Mouse (Mus musculus) c-Kit-positive CD71-negative TER-119-negative erythroid progenitor cells, embryonic 14.5 days (primary cell): Measurements from ENCODE around the gene Bag3.
"Not testable (repeated sequence)": the region's sequence is repeated elsewhere in the genome, so short reads cannot be mapped to it uniquely, and the experiment has no call there.

Source experiments
- DNase-seq: peaks from one replicate; pipeline ENCODE4 v3.0.0-alpha.2; 2013; ENCODE audit warnings: low read depth

Gene Bag3

DNA sequence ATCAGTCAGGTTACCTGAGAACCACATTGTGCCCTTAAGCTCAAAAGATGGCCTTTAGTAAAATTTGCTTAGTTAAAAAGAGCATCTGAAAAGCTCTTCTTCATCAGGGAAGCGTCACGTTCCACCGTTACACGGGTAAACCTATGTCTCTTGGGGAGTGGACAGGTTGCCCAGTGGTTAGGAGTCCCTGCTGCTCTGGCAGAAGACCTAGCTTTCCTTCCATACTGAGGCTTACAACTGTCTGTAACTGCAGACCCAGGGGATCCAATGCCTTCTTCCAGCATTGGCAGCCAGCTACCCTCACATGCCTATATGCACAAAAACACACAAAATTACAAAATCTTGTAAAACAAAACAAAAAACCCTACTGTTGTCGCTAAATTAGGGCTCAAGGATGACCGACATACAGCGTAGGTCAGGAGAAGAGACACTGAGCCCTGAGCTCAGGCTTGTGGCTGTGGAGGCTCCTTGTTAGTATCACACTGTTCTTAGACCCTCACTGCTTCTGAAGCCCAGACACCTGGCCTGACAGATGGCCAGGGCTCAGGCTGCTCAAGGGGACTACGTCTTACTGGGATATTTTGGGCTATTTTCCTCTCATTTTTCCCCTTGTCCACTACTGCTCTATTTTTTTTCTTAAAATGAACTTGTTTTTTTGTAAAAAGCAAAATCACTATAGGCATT is 44.3 kb downstream of the Bag3 start:
- DNase-seq: no peak

DNA sequence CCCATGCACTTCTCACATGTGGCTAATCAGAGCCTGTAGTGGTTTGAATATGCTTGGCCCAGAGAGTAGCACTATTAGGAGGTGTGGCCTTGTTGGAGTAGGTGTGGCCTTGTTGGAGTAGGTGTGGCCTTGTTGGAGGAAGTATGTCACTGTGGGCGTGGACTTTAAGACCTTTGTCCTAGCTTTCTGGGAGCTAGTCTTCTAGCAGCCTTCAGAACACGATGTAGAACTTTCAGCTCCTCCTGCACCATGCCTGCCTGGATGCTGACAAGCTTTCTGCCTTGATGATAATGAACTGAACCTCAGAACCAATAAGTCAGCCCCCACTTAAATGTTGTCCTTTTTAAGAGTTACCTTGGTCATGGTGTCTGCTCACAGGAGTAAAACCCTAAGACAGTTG is 46.0 kb downstream of the Bag3 start:
- DNase-seq: not testable (repeated sequence)

DNA sequence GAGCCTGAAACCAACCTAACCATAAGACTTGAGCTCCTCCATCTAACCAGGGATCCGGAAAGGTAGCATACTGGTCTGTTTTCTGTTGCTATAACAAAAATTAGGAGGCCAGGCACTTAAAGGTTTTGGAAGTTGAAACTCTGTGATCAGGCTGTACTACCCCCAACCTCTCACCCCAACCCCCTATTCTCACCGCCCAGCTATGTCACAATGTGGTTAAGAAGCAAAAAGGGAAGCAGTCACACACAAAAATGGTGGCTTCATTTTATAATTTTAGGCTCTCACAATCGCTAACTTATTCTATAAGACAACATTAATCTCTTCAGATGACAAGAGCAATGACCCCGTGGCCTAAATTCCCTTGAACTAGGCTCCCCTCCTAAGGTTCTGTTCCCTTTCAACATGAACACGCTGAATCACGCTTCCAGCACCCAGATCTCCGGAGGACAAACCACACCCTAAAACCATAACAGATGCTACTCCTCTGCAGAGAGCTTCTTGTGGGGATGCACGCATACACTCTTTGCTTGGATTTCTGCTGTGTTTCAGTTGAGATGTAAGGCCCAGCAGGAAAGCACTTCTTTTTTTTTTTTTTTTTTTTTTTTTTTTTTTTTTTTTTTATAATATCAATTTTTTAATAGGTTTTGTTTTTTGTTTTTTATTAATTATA is 46.7 kb downstream of the Bag3 start:
- peak; percentile 33 for DNase-seq

DNA sequence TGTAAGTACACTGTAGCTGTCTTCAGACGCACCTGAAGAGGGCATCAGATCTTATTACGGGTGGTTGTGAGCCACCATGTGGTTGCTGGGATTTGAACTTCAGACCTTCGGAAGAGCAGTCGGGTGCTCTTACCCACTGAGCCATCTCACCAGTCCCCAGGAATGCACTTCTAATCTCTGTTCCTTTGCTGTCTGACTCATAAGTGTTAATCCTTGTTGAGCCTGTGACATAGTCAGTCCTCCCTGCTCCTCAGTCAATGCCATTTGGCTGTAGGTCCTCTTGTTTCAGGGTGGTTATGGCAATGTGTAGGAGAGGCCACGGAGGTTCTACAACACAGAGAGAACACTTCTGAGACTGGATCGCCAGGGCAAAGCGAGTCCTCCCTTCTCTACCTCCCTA is 47.2 kb downstream of the Bag3 start:
- DNase-seq: not testable (repeated sequence)

DNA sequence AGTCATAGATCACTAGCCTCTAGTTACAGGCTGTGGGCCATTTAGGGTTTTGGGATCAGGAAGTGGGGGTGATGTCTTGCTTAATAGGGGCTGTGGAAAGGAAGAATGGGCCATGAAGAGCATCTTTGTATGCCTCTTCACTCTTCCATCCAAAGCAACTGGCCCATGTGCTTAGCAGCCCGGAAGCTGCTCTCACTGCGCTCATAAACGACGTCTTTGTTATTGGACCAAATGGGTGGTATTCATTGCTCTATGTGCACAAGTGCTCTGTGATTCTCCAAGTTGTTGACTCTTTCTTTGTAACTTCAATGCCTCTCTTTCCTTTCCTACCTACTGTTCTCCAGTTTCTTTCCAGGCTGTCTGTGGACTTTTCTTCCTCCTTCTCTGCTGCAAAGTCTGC is 48.6 kb downstream of the Bag3 start:
- DNase-seq: no peak

DNA sequence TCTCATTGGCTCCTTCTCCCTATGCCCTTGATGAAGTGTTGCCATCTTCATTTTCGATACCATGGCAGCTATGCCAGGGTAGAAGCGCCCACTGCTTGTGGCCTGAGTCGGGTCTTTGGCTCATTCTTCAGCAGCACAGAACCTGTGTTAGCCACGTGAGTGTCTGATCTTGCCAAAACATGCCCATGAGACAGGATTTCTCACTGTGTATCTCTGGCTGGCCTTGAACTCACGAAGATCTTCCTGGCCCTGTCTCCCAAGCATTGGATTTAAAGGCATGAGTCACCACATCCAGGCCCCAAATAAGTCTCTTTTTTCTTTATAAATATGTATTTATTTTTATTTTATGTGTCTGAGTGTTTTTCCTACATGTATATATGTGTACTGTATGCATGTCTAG is 51.8 kb downstream of the Bag3 start:
- DNase-seq: no peak

DNA sequence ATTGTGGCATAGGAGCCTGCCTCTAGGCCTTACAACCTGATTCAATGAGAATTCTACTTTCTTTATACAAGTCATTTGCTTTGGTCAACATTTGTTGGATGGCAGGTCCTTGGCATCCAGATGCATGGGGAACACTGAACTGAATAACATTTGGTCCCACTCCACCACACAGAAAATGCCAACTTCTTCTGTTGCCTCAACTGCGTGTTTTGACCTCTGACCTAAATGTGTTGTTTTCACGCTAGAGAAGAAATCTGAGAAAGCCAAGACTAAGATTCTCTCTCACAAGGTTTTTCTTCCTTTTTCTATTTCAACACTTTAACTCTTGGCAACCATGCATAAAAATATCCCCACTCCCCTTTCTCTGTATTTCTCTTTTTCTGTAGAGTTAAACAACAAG is 52.4 kb downstream of the Bag3 start:
- no peak for DNase-seq

DNA sequence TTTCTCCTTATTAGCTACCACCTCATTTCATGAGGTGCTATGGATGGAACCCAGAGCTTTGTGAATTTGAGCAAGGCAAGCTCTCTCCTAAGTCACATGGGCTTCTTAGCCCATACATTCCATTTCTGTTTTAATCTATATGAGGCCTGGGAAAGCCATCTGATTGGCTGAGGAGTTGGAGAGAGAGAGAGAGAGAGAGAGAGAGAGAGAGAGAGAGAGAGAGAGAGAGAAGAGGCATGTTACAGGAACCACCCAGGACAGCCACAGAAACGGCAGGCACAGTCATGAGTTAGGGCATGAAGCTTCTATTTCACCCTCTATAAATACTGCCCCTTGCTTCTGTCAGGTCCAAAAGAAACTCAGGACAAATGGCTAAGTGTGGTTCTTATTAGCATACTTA is 54.2 kb downstream of the Bag3 start:
- DNase-seq: no peak

DNA sequence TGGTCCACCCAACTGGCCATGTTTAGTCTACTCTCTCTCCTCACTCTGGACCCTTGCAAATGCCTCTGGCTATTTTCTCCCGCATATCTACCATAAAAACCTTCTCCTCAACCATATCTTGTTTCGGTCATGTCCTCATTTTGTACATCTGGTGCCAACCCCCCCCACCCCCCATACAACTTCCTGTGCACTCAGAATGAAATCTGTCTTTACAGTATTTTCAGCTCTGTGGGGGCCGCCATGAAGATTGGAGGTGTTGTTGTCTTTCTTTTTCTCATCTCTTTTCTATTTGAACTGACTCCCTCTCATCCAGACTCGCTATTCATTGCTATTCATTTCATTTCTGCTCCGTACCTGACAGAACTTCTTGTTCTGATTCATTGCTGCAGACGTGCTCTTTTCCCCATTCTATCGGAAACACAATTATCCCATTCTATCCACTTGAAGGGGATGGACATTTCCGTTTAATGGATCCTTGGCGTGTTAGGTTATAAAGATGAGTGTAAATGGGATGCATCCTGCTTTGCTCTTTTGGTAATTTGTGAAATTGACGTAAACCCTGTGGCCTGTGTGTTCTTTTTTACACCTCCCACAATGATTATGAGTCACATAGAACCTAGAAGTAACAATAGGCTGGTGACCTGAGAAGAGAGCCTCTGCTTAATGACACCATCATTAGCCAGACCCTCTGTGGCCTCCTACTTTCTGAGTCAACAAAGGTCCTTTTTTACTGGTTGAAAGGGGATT is 55.0 kb downstream of the Bag3 start:
- no peak for DNase-seq

DNA sequence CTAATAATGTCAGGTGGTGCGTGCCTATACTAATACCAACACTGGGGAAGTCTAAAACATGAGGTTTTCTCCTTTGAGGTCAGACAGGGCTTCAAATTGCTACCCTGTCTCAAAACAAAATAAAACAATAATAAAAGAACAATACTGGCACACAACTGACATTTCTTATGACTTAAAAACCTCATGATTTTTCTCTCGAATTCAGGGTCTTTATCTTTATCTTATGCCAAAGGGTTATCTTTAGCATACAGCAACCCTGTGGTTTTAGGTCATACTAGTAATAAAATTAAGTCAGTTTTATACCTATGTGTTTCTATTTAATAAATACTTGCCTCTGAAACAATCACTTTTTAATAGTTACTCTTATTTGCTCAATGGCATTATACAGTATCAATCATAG is 56.0 kb downstream of the Bag3 start:
- no peak for DNase-seq

DNA sequence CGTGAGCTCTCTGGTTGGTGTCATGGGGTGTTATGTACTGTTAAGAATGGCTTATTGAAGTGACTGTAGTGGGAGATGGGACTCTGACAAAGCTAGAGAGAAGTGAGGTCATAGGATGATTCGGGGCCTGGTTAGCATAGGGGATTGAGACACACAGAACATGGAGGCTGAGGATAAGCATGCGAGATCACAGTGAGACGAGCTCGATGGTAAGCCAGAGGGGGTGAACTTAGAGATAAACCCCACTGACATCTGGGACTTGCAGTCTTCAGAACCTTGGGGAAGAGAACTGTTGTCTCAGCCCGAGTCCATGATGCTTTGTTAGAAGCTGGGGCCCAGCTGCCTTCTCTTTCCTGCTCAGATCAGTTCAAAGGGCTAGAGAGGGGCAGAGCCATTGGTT is 56.9 kb downstream of the Bag3 start:
- no peak for DNase-seq

DNA sequence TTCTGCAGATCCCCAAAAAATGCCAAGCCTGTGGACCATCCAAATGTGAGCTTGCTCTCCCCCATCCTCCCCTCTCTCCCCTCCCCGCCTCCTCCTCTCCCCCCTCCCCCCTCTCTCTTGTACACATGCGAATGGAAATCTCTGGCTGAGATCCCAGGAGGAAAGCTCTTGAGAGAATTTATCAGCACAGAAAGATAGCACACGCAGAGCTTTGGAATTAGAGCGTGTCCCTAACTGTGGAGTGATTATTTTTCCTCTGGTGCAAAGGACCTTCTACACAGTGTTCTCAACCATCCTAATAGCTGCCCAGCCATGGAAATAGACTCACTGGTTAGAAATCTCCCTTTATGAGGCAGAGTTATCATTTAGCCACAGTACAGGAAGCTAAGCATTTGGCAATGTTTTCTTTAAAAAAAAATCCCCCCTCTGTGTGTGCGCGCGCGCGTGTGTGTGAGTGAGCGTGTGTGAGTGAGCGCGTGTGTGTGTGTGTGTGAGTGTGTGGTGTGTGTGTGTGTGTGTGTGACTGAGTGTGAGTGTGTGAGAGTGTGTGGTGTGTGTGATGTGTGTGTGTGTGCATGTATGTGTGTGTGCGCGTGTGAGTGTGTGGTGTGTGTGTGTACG is 58.6 kb downstream of the Bag3 start:
- no peak for DNase-seq

DNA sequence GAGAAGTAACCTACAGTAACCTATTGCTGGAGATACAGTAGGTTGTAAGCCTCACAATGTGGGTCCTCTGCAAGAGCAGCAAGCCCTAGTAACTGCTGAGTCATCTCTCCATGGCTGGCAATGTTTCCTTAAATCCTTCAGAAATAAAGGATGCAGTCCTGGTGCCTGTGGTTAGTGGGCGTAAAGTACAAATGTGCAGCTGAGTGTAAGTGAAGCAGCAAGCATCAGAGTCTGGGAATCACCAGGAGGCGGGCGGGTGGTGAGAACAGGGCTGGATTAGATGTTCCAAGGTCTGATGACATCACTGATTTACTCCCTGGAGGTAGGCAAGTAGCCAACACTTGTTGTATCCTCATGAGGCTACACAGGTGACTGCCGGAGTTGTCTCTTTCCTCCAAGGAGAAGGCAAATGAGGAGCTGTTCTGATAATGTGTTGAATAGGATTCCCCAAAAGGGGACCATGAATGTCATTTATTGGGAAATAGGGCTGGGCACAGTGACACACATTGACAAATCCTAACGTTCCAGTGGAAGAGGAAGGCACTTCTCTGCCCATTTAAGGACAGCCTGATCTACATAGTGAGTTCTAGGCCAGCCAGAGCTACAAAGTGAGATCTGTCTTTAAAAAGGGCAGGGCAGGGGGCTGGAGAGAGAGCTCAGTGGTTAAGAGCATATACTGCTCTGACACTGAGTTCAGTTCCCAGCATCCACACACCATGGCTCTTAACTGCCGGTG is 60.0 kb downstream of the Bag3 start:
- DNase-seq: no peak

DNA sequence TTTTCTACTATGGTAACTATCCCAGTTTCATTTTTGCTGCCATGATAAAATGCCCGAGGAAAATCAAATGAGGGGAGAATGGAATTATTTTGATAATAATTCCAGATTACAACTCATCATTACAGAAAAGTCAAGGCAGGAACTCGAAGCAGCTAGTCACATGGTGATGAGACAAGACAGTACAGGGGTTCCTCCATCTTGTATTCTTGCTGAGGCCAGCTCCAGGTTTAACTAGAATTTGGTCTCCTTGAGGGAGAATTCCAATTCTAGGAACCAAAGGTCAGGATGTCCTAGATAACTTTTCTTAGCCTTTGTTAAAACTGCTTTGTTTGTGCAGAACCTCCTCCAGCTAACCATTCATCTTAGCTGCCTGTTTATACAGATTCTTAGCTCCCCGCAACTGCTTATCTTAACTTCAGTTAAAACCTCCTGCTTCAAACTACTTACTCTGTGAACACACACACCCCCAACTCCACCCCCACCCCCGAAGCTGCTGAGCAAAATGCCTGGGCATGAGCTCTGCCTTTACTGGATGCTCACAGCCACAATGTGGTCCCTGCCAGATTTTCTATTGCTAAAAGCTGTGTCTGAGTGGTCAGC is 64.0 kb downstream of the Bag3 start:
- DNase-seq: no peak

DNA sequence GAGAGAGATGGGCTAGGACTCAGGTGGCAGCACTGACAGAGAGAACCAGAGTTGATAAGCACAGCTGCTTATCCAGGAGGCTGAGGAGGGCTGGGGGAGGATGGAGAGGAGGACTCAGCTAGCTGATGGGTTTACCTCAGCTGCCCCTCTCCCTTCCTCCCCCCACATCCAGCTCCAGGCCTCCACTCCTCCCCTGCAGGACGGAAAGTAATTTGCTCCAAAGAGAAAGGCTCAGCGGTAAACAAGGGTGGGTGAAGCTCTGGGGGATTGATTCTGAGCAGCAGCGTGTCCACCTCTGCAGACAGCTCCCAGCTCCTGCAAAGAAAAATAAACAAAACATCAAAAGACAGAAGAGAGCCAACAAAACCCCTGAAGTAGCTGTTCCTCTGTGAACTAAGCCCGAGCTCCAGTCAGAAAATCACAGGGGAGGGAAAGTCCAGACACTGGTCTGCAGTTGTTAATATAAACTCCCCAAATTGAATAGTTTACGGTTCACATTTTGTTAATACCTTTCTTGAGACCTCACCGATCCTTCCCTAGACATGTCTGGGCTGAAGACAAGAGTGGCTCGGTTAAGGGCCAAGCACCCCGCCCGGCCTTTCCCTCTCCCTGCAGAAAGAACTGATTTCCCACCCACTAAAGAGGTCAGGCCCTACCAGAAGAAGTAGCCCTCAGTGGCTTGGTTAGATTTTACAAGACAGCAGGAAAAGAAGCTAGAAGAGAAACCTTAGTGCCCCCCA is 68.1 kb downstream of the Bag3 start:
- no peak for DNase-seq

DNA sequence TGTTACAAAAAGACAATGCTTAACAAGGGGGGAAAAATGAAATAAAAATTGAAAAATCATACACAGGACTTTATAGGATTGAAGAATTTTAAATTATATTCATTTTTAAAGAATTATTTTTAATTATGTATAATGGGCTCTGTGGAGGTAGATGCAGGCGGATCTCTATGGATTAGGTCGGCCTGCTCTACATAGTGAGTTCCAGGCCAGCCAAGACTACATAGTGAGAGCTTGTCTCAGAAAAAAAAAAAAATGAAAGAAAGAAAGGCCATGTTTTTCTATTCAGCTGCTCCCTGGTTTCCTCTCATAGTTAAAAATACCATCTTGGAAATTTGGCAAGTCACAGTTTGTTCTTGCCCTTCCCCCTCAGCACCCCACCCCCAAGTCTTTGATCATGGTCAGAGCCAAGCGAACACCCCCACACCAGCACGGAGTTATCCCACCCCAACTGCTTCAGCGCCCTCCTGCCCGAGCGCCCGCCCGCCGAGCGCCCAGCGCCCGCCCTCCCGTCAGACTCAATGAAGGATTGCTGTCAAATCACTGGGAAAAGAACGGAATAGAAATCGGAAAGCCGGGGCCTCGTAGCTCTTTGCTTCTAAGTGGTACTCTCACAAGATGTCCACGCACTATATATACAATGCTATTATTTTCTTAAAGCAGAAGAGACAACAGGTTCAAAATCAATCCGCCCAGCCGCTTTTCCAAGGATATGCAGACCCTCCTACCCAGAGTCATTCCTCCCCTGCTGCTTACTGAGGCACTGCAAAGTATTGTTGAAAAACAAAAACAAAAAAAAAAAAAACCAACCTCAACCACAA is 68.9 kb downstream of the Bag3 start:
- DNase-seq: no peak

DNA sequence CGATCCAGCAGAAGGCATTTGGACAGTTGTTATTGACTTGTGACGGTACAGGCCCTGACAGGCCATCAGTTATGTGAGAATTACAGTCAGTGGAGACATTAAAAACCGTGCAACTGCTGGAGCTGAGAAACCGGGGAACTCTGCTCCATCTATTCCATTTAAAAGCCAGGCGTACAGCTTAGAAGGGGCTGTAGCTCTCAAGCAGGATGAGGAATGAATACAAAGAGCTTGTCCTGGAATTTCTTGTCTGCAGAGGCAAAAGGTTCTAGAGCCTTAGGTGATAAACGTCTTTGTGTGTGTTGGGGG is 69.5 kb downstream of the Bag3 start:
- no peak for DNase-seq

DNA sequence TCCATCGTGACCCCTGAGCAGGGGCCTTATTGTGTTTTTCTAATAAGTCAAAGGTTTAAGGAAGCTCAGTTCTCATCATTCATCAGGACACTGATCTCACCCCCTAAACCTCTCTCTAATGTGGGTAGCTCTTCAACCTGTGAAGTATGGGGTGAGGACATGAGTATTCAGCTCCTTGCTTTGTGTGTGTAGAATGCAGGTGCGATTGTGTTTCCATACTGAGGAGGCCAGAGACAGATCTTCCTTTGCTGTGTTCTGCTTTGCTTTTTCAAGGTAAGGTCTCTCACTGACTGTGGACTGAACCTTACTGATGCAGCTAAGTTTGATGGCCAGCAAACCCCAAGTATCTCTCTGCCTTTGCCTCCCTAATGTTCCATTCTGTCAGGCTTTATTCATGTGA is 72.9 kb downstream of the Bag3 start:
- DNase-seq: no peak
